Comparison of ENCODE assay signal across 18 mouse cellular contexts in the genomic region with DNA sequence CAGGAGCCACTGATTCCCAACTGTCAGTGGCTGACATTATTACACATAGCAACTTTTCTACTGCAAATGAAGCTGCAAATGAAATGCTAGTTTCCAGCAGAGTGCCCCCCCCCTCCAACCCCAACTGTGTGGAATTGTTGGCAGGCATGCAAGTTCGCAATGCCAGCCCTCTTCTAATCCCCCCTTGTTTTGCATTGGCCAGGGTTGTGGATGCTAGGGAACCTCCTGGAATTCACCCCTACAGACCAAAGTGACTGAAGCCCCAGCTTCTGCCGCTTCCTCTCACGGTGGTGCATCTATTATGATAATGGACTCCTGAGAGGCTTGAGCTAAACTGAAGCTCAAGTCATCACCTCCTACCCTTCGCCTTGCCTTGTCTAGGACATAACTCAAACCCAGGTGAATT. TPM values are rescaled to one million over a fixed set of nuclear protein-coding genes. Genes with fewer than 3 reads are reported as not detected.
A peak's percentile ranks its signal among the peaks of the same experiment; 100 is the strongest.
DNase-seq lines count a peak whose midpoint lies in the region; ATAC-seq lines count a peak whose summit lies in the region.
"Had no signal": no experiment of that assay in that cellular context is flagged by ENCODE, and none has a peak within 500 bp of the region (broad histone marks: within the 10 kb centered on the region; RNA-seq: fewer than 3 reads in every experiment).

No protein-coding gene starts in this region.

- H3K4me1 ChIP-seq in heart, embryonic 11.5 days (ENCODE audit: control insufficient read depth, insufficient read depth, low read length): no peaks in the 10 kb centered on the region
- H3K4me1 ChIP-seq in hindbrain, embryonic 11.5 days (replicated peaks; ENCODE audit: control insufficient read depth, insufficient read depth, low read length): no peaks in the 10 kb centered on the region
- H3K4me1 ChIP-seq in midbrain, embryonic 15.5 days: peaks cover 15% of the 10 kb centered on the region
- H3K4me1 ChIP-seq: liver, embryonic 12.5 days; neural tube, embryonic 12.5 days had no signal

- peak; percentile 66 for DNase-seq in heart, adult 11 months
- peak; percentile 88 for DNase-seq in R1 (ENCODE audit: low read depth, low spot score)
- peak; percentile 7 for DNase-seq in hindbrain, embryonic 11.5 days (ENCODE audit: low spot score)
- no peak for DNase-seq in frontal cortex, postnatal 14 days (ENCODE audit: low spot score in 2 of 2)
- DNase-seq in gastrocnemius, adult 18-20 months (ENCODE audit: low spot score): no peak
- DNase-seq: cerebellum, adult 8-10 months; heart, postnatal 4 days; kidney, adult 2 months; retina, postnatal 1 day had no signal

- no peak overlapping the region for H3K4me3 ChIP-seq in heart, embryonic 11.5 days (ENCODE audit: low read depth, low read length)
- H3K4me3 ChIP-seq in hindbrain, embryonic 11.5 days (ENCODE audit: low read depth, low read length): no peak overlapping the region
- no peak overlapping the region for H3K4me3 ChIP-seq in midbrain, embryonic 15.5 days
- H3K4me3 ChIP-seq: erythroblast, embryonic 14.5 days; liver, embryonic 12.5 days; neural tube, embryonic 12.5 days had no signal

- 13% methylated on average over 4 of the region's 4 CpGs for WGBS in heart, embryonic 11.5 days (ENCODE audit: insufficient replicate concordance)
- WGBS in hindbrain, embryonic 11.5 days: 14% methylated on average over 4 of the region's 4 CpGs
- 15% methylated on average over 4 of the region's 4 CpGs for WGBS in midbrain, embryonic 15.5 days

- no peak for ATAC-seq in heart, embryonic 11.5 days (replicated peaks; ENCODE audit: insufficient number of reproducible peaks, low FRiP score, low TSS enrichment)
- ATAC-seq in hindbrain, embryonic 11.5 days (ENCODE audit: low FRiP score): no peak
- ATAC-seq in midbrain, embryonic 15.5 days (replicated peaks): peak; percentile 70
- ATAC-seq: activated CD4-positive, CD25-positive, alpha-beta regulatory T cell, adult 4 months; liver, embryonic 12.5 days; lung, postnatal 0 days had no signal

- H3K9me3 ChIP-seq in heart, embryonic 11.5 days (replicated peaks; ENCODE audit: control insufficient read depth, low read length): no peaks in the 10 kb centered on the region
- H3K9me3 ChIP-seq in hindbrain, embryonic 11.5 days (ENCODE audit: control insufficient read depth, low read length): no peaks in the 10 kb centered on the region
- H3K9me3 ChIP-seq in midbrain, embryonic 15.5 days: no peaks in the 10 kb centered on the region
- H3K9me3 ChIP-seq: heart, embryonic 10.5 days; liver, embryonic 12.5 days; neural tube, embryonic 12.5 days had no signal

- H3K4me2 ChIP-seq in heart, embryonic 11.5 days: no peak overlapping the region
- H3K4me2 ChIP-seq in hindbrain, embryonic 11.5 days (replicated peaks; ENCODE audit: low read depth, low read length): no peak overlapping the region
- H3K4me2 ChIP-seq in midbrain, embryonic 15.5 days: no peak overlapping the region
- H3K4me2 ChIP-seq: liver, embryonic 12.5 days had no signal

- H3K9ac ChIP-seq in heart, embryonic 11.5 days (ENCODE audit: low read depth, low read length): no peak overlapping the region
- no peak overlapping the region for H3K9ac ChIP-seq in hindbrain, embryonic 11.5 days (ENCODE audit: low read depth, low read length)
- H3K9ac ChIP-seq in midbrain, embryonic 15.5 days: no peak overlapping the region
- H3K9ac ChIP-seq: liver, embryonic 12.5 days; neural tube, embryonic 12.5 days had no signal

- H3K36me3 ChIP-seq in heart, embryonic 11.5 days (ENCODE audit: control insufficient read depth, insufficient read depth, low read length): no peaks in the 10 kb centered on the region
- H3K36me3 ChIP-seq in hindbrain, embryonic 11.5 days (ENCODE audit: control insufficient read depth, insufficient read depth, low read length): no peaks in the 10 kb centered on the region
- H3K36me3 ChIP-seq in midbrain, embryonic 15.5 days (replicated peaks): no peaks in the 10 kb centered on the region
- H3K36me3 ChIP-seq: heart, embryonic 10.5 days; liver, embryonic 12.5 days; neural tube, embryonic 12.5 days had no signal

- H3K27me3 ChIP-seq in heart, embryonic 11.5 days (ENCODE audit: control insufficient read depth, insufficient read depth, low read length): peaks cover 24% of the 10 kb centered on the region
- H3K27me3 ChIP-seq in hindbrain, embryonic 11.5 days (ENCODE audit: control insufficient read depth, insufficient read depth, low read length): peaks cover 10% of the 10 kb centered on the region
- H3K27me3 ChIP-seq in midbrain, embryonic 15.5 days (replicated peaks): 0 out of 2 replicates have a peak, but pooled peaks cover 7% of the 10 kb centered on the region

- no peak overlapping the region for H3K27ac ChIP-seq in heart, embryonic 11.5 days (ENCODE audit: low read depth, low read length)
- no peak overlapping the region for H3K27ac ChIP-seq in hindbrain, embryonic 11.5 days (ENCODE audit: low read depth, low read length)
- H3K27ac ChIP-seq in midbrain, embryonic 15.5 days: no peak overlapping the region
- H3K27ac ChIP-seq: heart, embryonic 10.5 days; liver, embryonic 12.5 days; neural tube, embryonic 12.5 days had no signal

RNA-seq across cellular contexts. Expression of a gene that starts 42.6 kb away (rescaled TPM):
- polyA plus RNA-seq in heart, embryonic 11.5 days (2014; fragmentation: Nextera tagmentation; extraction: Ambion mirVana): 0.40 and 0.66 TPM in 2 replicates
- polyA plus RNA-seq in hindbrain, embryonic 11.5 days (2014; fragmentation: Nextera tagmentation; extraction: Ambion mirVana): 1.4 TPM in 2 replicates
- polyA plus RNA-seq in midbrain, embryonic 15.5 days (2015; fragmentation: Nextera tagmentation; extraction: Ambion mirVana): 2.7 and 2.9 TPM in 2 replicates
- total RNA-seq in gastrocnemius, adult 18-20 months (2021): under 1 TPM; 0.05 to 0.14 TPM
- total RNA-seq: megakaryocyte-erythroid progenitor cell, adult 5-6 weeks had no signal
- polyA plus RNA-seq: activated CD4-positive, CD25-positive, alpha-beta regulatory T cell, adult 4 months; erythroblast, embryonic 14.5 days had no signal

Comparison
In these comparisons a context has a peak if more than half of its experiments do, and no peak if none do; other contexts are left out.
1. DNase-seq: peak in heart, adult 11 months (single experiment), R1 (single experiment) and hindbrain, embryonic 11.5 days (single experiment); none in frontal cortex, postnatal 14 days (0 of 2) and gastrocnemius, adult 18-20 months (single experiment).